Mouse (Mus musculus): ENCODE results near the gene Lrrc51.
"Not testable (repeated sequence)": the region's sequence is repeated elsewhere in the genome, so short reads cannot be mapped to it uniquely, and the experiment has no call there.

DNA sequence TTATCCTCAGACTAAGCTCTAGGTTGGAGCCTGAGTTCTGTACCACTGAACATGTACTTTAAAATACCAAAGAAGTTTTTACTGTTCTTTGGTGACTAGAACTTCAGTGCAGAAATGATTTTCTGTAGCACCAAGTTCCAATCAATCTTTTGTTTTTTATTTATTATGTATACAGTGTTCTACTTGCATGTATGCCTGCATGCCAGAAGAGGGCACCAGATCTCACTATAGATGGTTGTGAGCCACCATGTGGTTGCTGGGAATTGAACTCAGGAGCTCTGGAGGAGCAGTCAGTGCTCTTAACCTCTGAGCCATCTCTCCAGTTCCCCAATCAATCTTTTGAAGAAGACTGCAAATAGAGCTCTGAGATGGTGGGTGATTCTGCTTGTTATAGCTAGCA lies 7.8 kb downstream of the Lrrc51 start:
- not testable (repeated sequence) for TF ChIP-seq CTCF, EP300 (IDR thresholded peaks at IDR 0.05; ENCODE audit: low read depth)

All from heart, postnatal 0 days (tissue).